Mouse (Mus musculus) lung, postnatal 0 days (tissue): ENCODE measurements around the gene Adamts4.

Experiments
- CTCF ChIP-seq: IDR thresholded peaks from 2 replicates; pipeline ENCODE4 v1.5.1; 2016; ENCODE audit warnings: antibody characterized with exemption, mild to moderate bottlenecking
- EP300 ChIP-seq: IDR thresholded peaks from 2 replicates; pipeline ENCODE4 v1.6.1; 2016; ENCODE audit warnings: antibody characterized with exemption, mild to moderate bottlenecking, control low read depth

DNA sequence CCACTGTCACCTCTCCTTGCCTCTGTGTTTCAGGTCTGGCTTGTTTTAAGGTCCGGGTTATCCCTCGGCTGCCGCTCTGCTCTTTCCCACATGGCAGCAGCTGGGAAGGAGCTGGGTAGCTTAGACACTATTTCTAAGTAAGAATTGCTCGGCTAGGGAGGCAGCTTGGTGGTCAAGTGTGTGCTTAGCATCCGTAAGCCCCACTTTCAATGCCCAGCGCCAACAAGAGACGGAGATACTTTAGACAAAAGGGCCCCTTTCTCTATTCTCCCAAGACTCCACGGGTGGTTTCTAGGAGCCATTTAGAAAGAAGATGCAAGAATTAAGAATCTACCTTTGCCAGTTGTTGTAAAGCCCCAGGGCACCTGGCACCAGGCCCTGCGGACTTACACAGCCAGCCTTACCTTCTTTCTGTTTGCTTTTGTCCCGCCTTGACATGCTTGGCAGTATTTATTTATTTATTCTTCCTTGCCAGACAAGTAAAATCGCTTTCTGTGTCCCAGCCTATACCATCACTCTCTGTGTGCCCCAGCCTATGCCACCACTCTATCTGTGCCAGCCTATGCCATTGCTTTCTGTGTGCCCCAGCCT is 25.0 kb downstream of the Adamts4 start:
- no peak for TF ChIP-seq EP300
- no peak for TF ChIP-seq CTCF
